Comparison of ENCODE assay signal across 16 mouse cellular contexts in the genomic region with DNA sequence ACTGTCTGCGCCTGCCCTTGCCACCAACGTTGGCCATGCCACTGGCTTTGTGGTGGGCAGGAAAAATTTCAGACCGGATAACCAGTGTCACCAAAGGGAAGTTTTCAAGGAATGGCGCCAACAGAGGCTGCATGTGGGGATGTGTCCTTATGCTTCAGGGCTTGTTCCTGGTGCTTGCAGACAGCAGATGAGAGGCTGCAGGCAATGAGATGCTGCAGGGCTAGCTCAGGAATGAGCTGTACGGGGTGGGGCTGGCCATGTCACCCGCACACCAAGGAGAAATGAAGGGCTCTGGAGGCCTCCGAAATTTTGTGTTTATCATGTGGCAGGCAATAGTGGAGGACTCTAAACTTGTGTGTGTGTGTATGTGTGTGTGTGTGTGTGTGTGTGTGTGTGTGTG.
"Had no signal": no experiment of that assay in that cellular context is flagged by ENCODE, and none has a peak within 500 bp of the region (broad histone marks: within the 10 kb centered on the region; RNA-seq: fewer than 3 reads in every experiment).

No protein-coding gene starts in this region.

- H3K9ac ChIP-seq: liver, embryonic 14.5 days; lung, embryonic 14.5 days; midbrain, embryonic 12.5 days; neural tube, embryonic 12.5 days; stomach, embryonic 15.5 days had no signal

- H3K4me2 ChIP-seq: lung, embryonic 14.5 days; midbrain, embryonic 12.5 days; neural tube, embryonic 12.5 days; stomach, embryonic 15.5 days had no signal

- H3K4me3 ChIP-seq: midbrain, embryonic 10.5 days; midbrain, embryonic 12.5 days; myocyte; neural tube, embryonic 12.5 days; stomach, embryonic 15.5 days had no signal

- ATAC-seq: midbrain, embryonic 16.5 days had no signal

- H3K4me1 ChIP-seq: stomach, embryonic 15.5 days had no signal

- DNase-seq: lung, adult 18-20 months; lung, embryonic 14.5 days; lung, postnatal 10 days; lung, postnatal 4 days; right cerebral cortex, postnatal 14 days; thymus, adult 2 months; thymus, postnatal 25 days; thymus, postnatal 4 days had no signal

- H3K36me3 ChIP-seq: midbrain, embryonic 10.5 days; midbrain, embryonic 12.5 days; neural tube, embryonic 12.5 days; stomach, embryonic 15.5 days had no signal

- H3K9me3 ChIP-seq: midbrain, embryonic 10.5 days; midbrain, embryonic 12.5 days; neural tube, embryonic 12.5 days; stomach, embryonic 15.5 days had no signal

- H3K27me3 ChIP-seq: midbrain, embryonic 12.5 days; neural tube, embryonic 12.5 days; stomach, embryonic 15.5 days had no signal

- H3K27ac ChIP-seq: liver, embryonic 14.5 days; midbrain, embryonic 10.5 days; midbrain, embryonic 12.5 days; neural tube, embryonic 12.5 days; stomach, embryonic 15.5 days; stomach, postnatal 0 days had no signal
